25 mouse cellular contexts compared by ENCODE assay signal in the genomic region with DNA sequence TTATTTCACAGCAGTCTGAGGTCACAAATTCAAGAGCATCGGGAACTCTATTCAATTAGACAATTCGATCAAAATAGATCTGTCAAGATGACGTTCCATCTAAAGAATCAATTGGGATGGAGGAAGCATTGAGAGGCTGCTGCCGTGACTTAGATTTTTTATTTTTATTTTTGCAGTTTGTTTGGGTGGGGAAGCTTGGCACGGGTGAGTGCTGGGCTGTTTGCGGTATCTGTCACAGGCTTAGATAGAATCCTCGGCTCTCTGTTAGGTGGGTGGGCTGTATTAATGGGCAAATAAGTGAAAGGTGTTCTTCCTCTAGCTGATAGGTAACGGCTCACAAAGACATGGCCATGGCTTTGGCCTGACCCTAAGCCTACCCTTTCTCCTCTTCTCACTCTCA.
DNase-seq lines count a peak whose midpoint lies in the region; ATAC-seq and TF ChIP-seq lines count a peak whose summit lies in the region.
"Had no signal": no experiment of that assay in that cellular context is flagged by ENCODE, and none has a peak within 500 bp of the region (broad histone marks: within the 10 kb centered on the region; RNA-seq: fewer than 3 reads in every experiment).

No protein-coding gene starts in this region.

- TF ChIP-seq POLR2A in cerebellum, adult 2 months (IDR thresholded peaks at IDR 0.05; ENCODE audit: borderline replicate concordance, insufficient read depth, low read length), result no peak
- no peak for TF ChIP-seq POLR2A in brain, embryonic 14.5 days (IDR thresholded peaks at IDR 0.05; ENCODE audit: borderline replicate concordance, extremely low read depth, insufficient read depth, insufficient read length, poor library complexity, severe bottlenecking)

- peaks cover 28% of the 10 kb centered on the region for H3K4me1 ChIP-seq in cerebellum, adult 2 months (ENCODE audit: control insufficient read depth, insufficient read depth, low read length)
- H3K4me1 ChIP-seq in forebrain, embryonic 15.5 days, result peaks cover 31% of the 10 kb centered on the region
- H3K4me1 ChIP-seq in forebrain, embryonic 10.5 days, result peaks cover 14% of the 10 kb centered on the region
- H3K4me1 ChIP-seq: embryonic facial prominence, embryonic 13.5 days; intestine, embryonic 15.5 days had no signal

- no peak for DNase-seq in cerebellum, adult 2 months
- DNase-seq in forebrain, embryonic 10.5 days (ENCODE audit: extremely low spot score, low spot score), result no peak
- DNase-seq in layer of hippocampus, adult 2 months (ENCODE audit: low spot score in 2 of 2), result no peak
- no peak for DNase-seq in layer of hippocampus, adult 9-11 months
- DNase-seq in brain, embryonic 14.5 days (ENCODE audit: low read depth), result peak; percentile 51
- DNase-seq: adrenal gland, adult 2 months; adrenal gland, postnatal 14 days; B cell, adult 2 months; embryo, embryonic 11 days; gastrocnemius, postnatal 25 days; kidney, adult 18-20 months; kidney, adult 9 months had no signal

- 28% methylated on average over 8 of the region's 8 CpGs for WGBS in cerebellum, adult 2 months
- WGBS in forebrain, embryonic 15.5 days, result 28% methylated on average over 8 of the region's 8 CpGs
- 87% methylated on average over 8 of the region's 8 CpGs for WGBS in forebrain, embryonic 10.5 days

- H3K27me3 ChIP-seq in cerebellum, adult 2 months (ENCODE audit: control insufficient read depth, insufficient read depth, low read length), result no peaks in the 10 kb centered on the region
- H3K27me3 ChIP-seq in forebrain, embryonic 15.5 days, result no peaks in the 10 kb centered on the region
- no peaks in the 10 kb centered on the region for H3K27me3 ChIP-seq in forebrain, embryonic 10.5 days (ENCODE audit: poor library complexity, severe bottlenecking)
- H3K27me3 ChIP-seq: CH12.LX; embryonic facial prominence, embryonic 13.5 days; heart, embryonic 12.5 days; heart, embryonic 15.5 days; hindbrain, embryonic 13.5 days; intestine, embryonic 15.5 days had no signal

- H3K9ac ChIP-seq in forebrain, embryonic 15.5 days (replicated peaks), result no peak overlapping the region
- H3K9ac ChIP-seq: embryonic facial prominence, embryonic 13.5 days; heart, embryonic 12.5 days; heart, embryonic 15.5 days; hindbrain, embryonic 13.5 days; intestine, embryonic 15.5 days had no signal

- H3K4me2 ChIP-seq in forebrain, embryonic 15.5 days (replicated peaks), result no peak overlapping the region
- H3K4me2 ChIP-seq: embryonic facial prominence, embryonic 13.5 days; heart, embryonic 12.5 days; heart, embryonic 15.5 days; hindbrain, embryonic 13.5 days; intestine, embryonic 15.5 days had no signal

- H3K36me3 ChIP-seq in forebrain, embryonic 15.5 days, result no peaks in the 10 kb centered on the region
- H3K36me3 ChIP-seq in forebrain, embryonic 10.5 days (replicated peaks), result no peaks in the 10 kb centered on the region
- H3K36me3 ChIP-seq: embryonic facial prominence, embryonic 10.5 days; embryonic facial prominence, embryonic 13.5 days; G1E; heart, embryonic 12.5 days; heart, embryonic 15.5 days; hindbrain, embryonic 10.5 days; hindbrain, embryonic 13.5 days; intestine, embryonic 15.5 days had no signal

- H3K4me3 ChIP-seq in cerebellum, adult 2 months (replicated peaks; ENCODE audit: insufficient read depth, low read depth, low read length), result no peak overlapping the region
- no peak overlapping the region for H3K4me3 ChIP-seq in forebrain, embryonic 15.5 days
- H3K4me3 ChIP-seq in forebrain, embryonic 10.5 days, result no peak overlapping the region
- H3K4me3 ChIP-seq in layer of hippocampus, adult 2 months, result no peak overlapping the region
- H3K4me3 ChIP-seq: embryonic facial prominence, embryonic 10.5 days; embryonic facial prominence, embryonic 13.5 days; erythroblast, embryonic 14.5 days; heart, embryonic 12.5 days; heart, embryonic 15.5 days; hindbrain, embryonic 10.5 days; hindbrain, embryonic 13.5 days; intestine, embryonic 15.5 days had no signal

- TF ChIP-seq CTCF in cerebellum, adult 2 months (IDR thresholded peaks at IDR 0.05; ENCODE audit: borderline replicate concordance, insufficient read depth, low read depth, low read length), result no peak
- TF ChIP-seq CTCF in layer of hippocampus, adult 2 months (conservative IDR thresholded peaks at IDR 0.05), result no peak
- TF ChIP-seq CTCF in brain, embryonic 14.5 days (IDR thresholded peaks at IDR 0.05; ENCODE audit: borderline replicate concordance, extremely low read depth, insufficient read depth, insufficient read length), result no peak

- ATAC-seq in cerebellum, adult (ENCODE audit: insufficient number of reproducible peaks, low FRiP score, low TSS enrichment), result no peak
- 0 out of 2 replicates have a peak, but pooled peaks have one; percentile 51 for ATAC-seq in forebrain, embryonic 15.5 days (replicated peaks)
- ATAC-seq: hindbrain, embryonic 16.5 days; intestine, embryonic 15.5 days had no signal

- no peaks in the 10 kb centered on the region for H3K9me3 ChIP-seq in forebrain, embryonic 15.5 days
- H3K9me3 ChIP-seq in forebrain, embryonic 10.5 days, result no peaks in the 10 kb centered on the region
- H3K9me3 ChIP-seq: embryonic facial prominence, embryonic 10.5 days; embryonic facial prominence, embryonic 13.5 days; heart, embryonic 12.5 days; heart, embryonic 15.5 days; hindbrain, embryonic 10.5 days; hindbrain, embryonic 13.5 days; intestine, embryonic 15.5 days had no signal

- H3K27ac ChIP-seq in cerebellum, adult 2 months (ENCODE audit: insufficient read depth, low read length), result peak overlapping the region; percentile 95
- H3K27ac ChIP-seq in forebrain, embryonic 15.5 days (replicated peaks), result peak overlapping the region; percentile 16; the same call in 1 of the 2 replicates
- no peak overlapping the region for H3K27ac ChIP-seq in forebrain, embryonic 10.5 days
- peak overlapping the region; percentile 2; the same call in 1 of the 2 replicates for H3K27ac ChIP-seq in layer of hippocampus, adult 2 months
- H3K27ac ChIP-seq: embryonic facial prominence, embryonic 10.5 days; embryonic facial prominence, embryonic 13.5 days; heart, embryonic 15.5 days; hindbrain, embryonic 10.5 days; hindbrain, embryonic 13.5 days; intestine, embryonic 15.5 days had no signal
